Mouse (Mus musculus): Measurements from ENCODE around the gene Lyve1.

The Lyve1 gene

DNA sequence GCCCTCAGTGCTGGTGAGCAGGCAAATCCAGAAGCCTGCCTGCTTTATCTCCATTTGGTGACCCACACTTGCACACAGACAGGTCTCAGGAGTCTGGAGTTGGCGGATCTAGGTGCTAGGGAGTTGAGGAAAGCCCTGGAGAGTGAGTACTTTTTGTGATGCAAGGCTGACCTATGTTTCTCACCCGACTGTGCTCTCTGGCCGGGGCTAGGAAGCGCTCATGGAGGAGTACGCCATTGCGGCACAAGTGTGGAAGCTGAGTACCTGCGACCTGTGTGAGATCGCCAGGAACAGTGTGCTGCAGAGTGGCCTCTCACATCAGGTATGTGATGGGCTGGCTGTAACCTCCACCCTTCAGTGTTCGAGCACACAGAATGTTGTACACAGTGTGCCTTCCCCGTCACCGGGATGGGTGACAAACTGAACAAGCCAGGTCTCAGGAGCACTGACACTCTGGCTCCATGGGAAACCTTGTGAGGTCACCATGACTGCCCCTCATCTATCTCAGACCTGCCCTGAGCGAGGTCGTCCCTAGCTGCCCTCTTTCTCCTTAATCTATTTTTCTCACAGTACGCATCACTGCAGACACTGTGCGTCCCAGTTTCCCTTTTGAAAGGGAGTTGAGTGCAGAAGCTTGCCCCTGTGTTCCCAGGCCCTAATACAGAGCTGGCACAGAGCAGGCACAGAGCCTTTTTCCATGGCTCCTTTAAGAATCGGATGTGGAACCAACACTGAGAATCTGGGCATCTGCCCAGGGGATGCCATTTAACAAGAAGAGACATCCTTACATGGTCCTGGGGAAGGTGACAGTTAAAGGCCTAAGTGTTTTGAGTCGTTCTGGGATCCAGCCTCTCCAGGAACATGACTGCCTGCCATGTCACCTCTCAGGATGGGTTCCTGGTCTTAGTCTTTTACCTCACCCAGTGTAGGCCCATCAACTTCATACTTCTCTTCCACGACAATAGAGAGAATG, 53.2 kb downstream of the Lyve1 start:
- no peak for DNase-seq (ENCODE audit: low spot score)

DNA sequence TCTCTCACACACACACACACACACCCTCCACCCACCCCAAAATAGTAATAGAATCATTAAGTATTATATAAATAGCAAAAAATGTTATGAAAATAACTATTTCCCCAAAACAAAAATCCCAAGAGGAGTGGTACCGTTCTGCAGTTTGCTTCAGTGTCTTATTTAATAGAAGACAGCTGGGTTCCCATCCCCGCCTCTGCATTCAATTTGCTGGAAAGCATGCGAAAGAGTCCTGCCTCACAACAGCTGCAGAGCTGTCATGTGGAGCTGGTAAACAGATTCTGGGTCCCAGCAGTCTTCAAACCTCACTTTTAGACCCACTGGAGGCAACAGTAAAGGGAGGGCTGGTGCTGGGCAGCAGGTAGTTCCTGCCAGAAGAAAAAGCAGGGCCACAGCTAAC, 54.1 kb downstream of the Lyve1 start:
- DNase-seq (ENCODE audit: low spot score) = no peak

DNA sequence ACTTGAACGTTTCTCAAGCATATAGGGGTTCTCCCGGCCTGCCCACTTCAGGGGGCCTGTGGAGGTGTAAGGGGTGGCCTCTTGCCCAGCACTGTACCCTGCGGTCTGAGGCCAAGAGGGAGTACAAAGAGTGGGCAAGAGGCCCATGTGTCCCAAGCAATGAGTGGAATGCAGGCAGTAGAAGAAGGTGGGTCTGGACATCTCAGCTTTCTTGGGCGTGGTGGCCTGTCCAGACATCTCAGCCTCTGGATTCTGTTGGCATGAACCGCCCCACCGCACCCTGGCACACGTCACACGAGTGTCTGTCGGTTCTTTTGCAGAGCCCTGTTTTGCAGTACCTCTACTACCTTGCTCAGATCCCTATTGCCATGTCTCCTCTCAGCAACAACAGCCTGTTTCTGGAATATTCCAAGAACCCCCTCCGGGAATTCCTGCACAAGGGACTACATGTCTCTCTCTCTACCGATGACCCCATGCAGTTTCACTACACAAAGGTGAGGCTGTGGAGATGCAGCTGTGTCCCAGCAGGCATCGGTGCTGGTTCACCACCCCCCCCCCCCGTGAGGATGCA, 55.5 kb downstream of the Lyve1 start:
- DNase-seq (ENCODE audit: low spot score) = no peak

DNA sequence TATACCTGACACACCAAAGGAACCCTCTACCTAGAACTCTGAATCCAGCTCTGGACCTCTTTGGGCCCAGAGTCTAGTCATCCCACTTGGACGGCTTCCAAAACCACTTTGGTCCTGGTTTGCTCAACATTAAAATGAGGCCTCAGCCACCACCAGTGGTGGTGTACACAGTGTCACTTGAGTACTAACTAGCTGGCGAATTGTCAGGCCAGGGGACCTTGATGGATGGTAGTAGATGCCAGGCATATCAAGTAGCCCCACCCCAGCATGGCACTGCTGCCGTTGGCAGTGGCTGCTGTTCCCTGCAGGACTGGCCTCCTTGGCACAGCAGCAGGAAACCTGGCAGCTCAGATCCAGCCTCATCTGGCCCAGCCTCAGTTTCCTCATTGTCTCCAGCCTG, 58.8 kb downstream of the Lyve1 start:
- DNase-seq (ENCODE audit: low spot score) = no peak

GRCm38 (mm10) chr7:110803131-110803530, 59.9 kb downstream of the Lyve1 start:
- DNase-seq (ENCODE audit: low spot score) = no peak

GRCm38 (mm10) chr7:110801028-110801427, 62.0 kb downstream of the Lyve1 start:
- DNase-seq (ENCODE audit: low spot score) = peak; percentile 31
